Mouse (Mus musculus) hindbrain, postnatal 0 days (tissue): ENCODE measurements around the gene Arl4c. TPM values are rescaled to one million over a fixed set of nuclear protein-coding genes. Genes with fewer than 3 reads are reported as not detected.

Experiments used
- ATAC-seq: fragments of 200-750 bp; cut with Nextera tagmentation; 2 replicates; pipeline ENCODE4 v1.8.0; 2017; ENCODE audit warnings: mild to moderate bottlenecking, moderate TSS enrichment, moderate library complexity
- DNase-seq: peaks from one replicate; pipeline ENCODE4 v3.0.0-alpha.2; 2015; ENCODE audit warnings: low spot score
- H3K27ac ChIP-seq: fragments of 300-500 bp; sonication (generic); 2 replicates; pipeline ENCODE4 v1.5.1; 2014; ENCODE audit warnings: mild to moderate bottlenecking
- H3K27me3 ChIP-seq: fragments of 300-500 bp; sonication (generic); 2 replicates; pipeline ENCODE4 v1.6.1; 2014; ENCODE audit warnings: low read length, mixed read lengths; ENCODE audit not compliant: insufficient read depth
- H3K36me3 ChIP-seq: fragments of 300-500 bp; sonication (generic); 2 replicates; pipeline ENCODE4 v1.6.1; 2014; ENCODE audit warnings: low read length, mixed read lengths; ENCODE audit not compliant: insufficient read depth
- H3K4me1 ChIP-seq: fragments of 300-500 bp; sonication (generic); 2 replicates; pipeline ENCODE4 v1.6.1; 2014; ENCODE audit warnings: antibody characterized with exemption, low read length, mixed read lengths; ENCODE audit not compliant: insufficient read depth
- H3K4me2 ChIP-seq: fragments of 300-500 bp; sonication (generic); 2 replicates; pipeline ENCODE4 v1.6.1; 2014; ENCODE audit warnings: low read depth, mild to moderate bottlenecking, low read length, moderate library complexity, mixed read lengths
- H3K4me3 ChIP-seq: fragments of 300-500 bp; sonication (generic); 2 replicates; pipeline ENCODE4 v1.5.1; 2014; ENCODE audit warnings: low read length
- H3K9ac ChIP-seq: fragments of 300-500 bp; sonication (generic); replicated peaks from 2 replicates; pipeline ENCODE4 v1.6.1; 2014; ENCODE audit warnings: mild to moderate bottlenecking, low read length, moderate library complexity, mixed read lengths
- H3K9me3 ChIP-seq: fragments of 300-500 bp; sonication (generic); 2 replicates; pipeline ENCODE4 v1.6.1; 2016; ENCODE audit warnings: low read length, mixed read lengths
- CTCF ChIP-seq: IDR thresholded peaks from 2 replicates; pipeline ENCODE4 v1.5.1; 2016; ENCODE audit warnings: antibody characterized with exemption, control low read depth, low read depth
- WGBS: fragments of 180-500 bp; shearing (Covaris S2); extraction: QIAGEN DNeasy Blood & Tissue Kit; methylation state at CpG from one replicate; pipeline ENCODE4 v1.1.7; 2014; 5-methylcytosine and 5-hydroxymethylcytosine counted together
- polyA plus RNA-seq: library from polyadenylated mRNA; unstranded; fragments of >200 nt; fragmentation: Nextera tagmentation; extraction: Ambion mirVana; gene quantifications from 2 replicates; pipeline ENCODE4 v1.2.1, GENCODE M21; 2015
- total RNA-seq: library from RNA; depleted of rRNA; stranded (reverse); fragments of >200 nt; gene quantifications from 2 replicates; pipeline ENCODE4 v1.2.3, GENCODE M21; 2014

Arl4c gene
- total and polyA plus RNA-seq, 2 experiments from 2014 or later = 34.7 to 69.3 TPM

DNA sequence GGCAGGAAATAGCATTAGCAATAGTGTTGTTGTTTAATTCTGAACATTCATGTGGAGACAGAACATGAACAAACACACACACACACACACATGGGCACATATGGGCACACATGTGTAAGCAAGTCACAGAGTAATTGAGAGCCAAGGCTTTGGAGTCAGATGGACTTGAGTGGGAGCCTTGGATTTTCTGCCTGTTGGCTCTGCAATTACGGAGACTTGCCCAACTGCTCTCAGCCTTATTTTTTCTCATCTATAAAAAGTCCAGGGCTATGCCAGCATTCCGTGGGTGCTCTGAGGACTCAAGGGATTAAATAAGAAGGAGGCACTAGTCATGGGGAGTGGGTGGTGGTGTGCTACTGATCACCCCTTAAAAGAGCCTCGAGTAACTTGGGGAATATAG lies 16.5 kb upstream of the Arl4c start:
- Histone ChIP-seq H3K4me3 (no peak overlapping the region), H3K4me2 (no peak overlapping the region), H3K36me3 (no peaks in the 10 kb centered on the region), H3K4me1 (no peaks in the 10 kb centered on the region), H3K27ac (no peak overlapping the region), H3K9ac (no peak overlapping the region), H3K27me3 (no peaks in the 10 kb centered on the region), H3K9me3 (no peaks in the 10 kb centered on the region)
- no peak for ATAC-seq
- TF ChIP-seq CTCF = no peak
- no peak for DNase-seq
- WGBS = 78% methylated on average over 3 of the region's 3 CpGs

DNA sequence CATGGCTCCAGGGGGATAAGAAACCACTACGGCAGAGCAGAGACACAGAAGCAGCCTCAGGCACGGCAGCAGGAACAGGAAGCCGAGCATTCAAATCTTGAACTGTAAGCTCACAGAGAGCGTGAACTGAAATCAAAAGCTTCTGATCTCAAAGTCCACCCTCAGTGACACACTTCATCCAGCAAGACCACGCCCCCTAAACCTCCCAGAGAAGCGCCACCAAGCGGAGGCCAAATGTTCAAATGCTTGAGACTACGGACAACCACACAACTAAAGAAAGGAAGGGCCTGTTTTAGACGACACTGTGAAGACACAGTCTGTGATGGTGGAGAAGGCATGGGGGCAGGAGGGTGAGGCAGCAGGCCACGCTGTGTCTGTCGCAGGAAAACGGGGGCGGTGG lies 15.7 kb upstream of the Arl4c start:
- Histone ChIP-seq H3K9me3 (no peaks in the 10 kb centered on the region), H3K4me1 (no peaks in the 10 kb centered on the region), H3K36me3 (no peaks in the 10 kb centered on the region), H3K9ac (no peak overlapping the region), H3K27ac (0 out of 2 replicates have a peak overlapping the region, but pooled peaks have one; percentile 7), H3K4me3 (no peak overlapping the region), H3K4me2 (no peak overlapping the region), H3K27me3 (no peaks in the 10 kb centered on the region)
- DNase-seq (no peak), ATAC-seq (no peak)
- WGBS = 79% methylated on average over 13 of the region's 13 CpGs
- no peak for TF ChIP-seq CTCF

DNA sequence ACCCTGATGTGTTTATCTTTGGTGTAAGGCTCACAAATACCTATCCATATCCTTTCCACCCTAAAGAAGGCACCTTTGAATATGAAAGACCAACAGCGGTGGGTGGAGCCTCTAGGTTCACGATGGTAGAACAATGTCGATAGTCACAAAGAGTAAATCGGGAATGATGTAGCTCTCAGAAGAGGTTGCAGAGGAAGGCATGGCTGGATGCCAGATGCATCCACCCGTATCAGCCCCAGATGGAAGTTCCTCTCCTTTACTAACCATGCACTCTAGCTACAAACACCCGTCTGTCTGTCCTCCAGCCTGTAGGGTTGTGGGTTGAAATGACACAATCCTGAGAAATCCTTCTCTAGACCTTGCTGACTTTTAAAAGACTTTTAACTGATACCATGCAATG lies 10.0 kb upstream of the Arl4c start:
- H3K36me3 ChIP-seq = no peaks in the 10 kb centered on the region
- H3K9me3 ChIP-seq = no peaks in the 10 kb centered on the region

DNA sequence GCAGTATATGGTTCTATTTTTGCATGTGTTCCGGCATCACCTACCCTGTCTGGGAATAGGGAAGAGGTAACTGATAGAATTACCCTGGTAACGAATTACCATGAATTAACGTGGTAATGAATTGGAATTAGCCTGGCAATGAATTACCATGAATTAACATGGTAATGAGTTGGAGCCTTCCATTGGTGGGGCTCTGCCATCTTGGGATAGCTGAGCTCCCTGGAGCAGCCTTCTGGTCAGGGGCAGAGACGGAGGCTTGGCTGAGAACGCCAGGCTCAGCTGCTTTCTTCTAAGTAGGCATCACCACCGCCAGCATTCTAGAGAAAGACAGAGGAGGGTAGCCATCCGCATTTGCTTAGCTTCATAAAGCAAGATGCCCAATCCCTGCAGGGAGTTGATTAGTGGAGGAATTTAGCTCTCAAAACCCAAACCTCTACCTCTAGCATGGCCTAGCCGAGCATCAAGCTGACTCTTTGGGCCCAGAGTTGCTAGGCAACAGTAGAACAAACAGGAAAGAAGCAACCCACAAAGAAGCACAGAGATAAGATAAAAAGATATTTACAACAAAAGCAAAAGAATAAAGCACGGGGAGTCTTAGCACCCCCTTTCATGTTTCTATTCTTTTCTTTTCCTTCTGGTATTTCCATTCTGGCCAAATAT lies 6.8 kb upstream of the Arl4c start:
- no peaks in the 10 kb centered on the region for H3K27me3 ChIP-seq
- no peak for TF ChIP-seq CTCF
- H3K36me3 ChIP-seq = no peaks in the 10 kb centered on the region
- ATAC-seq (no peak), DNase-seq (peak; percentile 53)
- H3K4me3 ChIP-seq = no peak overlapping the region
- H3K4me2 ChIP-seq = no peak overlapping the region
- H3K9ac ChIP-seq = no peak overlapping the region
- 33% methylated on average over 9 of the region's 9 CpGs for WGBS
- peaks cover 7% of the 10 kb centered on the region for H3K4me1 ChIP-seq
- H3K9me3 ChIP-seq = no peaks in the 10 kb centered on the region
- peak overlapping the region; percentile 7; the same call in 1 of the 2 replicates for H3K27ac ChIP-seq

More for the DNA sequence above, 10.0 kb upstream of the Arl4c start:
- DNase-seq = no peak
- 66% methylated on average over 6 of the region's 6 CpGs for WGBS
- Histone ChIP-seq H3K27ac (no peak overlapping the region), H3K4me2 (no peak overlapping the region), H3K4me1 (peaks cover 7% of the 10 kb centered on the region), H3K4me3 (no peak overlapping the region), H3K9ac (no peak overlapping the region), H3K27me3 (no peaks in the 10 kb centered on the region)
- ATAC-seq = no peak
- TF ChIP-seq CTCF = no peak

DNA sequence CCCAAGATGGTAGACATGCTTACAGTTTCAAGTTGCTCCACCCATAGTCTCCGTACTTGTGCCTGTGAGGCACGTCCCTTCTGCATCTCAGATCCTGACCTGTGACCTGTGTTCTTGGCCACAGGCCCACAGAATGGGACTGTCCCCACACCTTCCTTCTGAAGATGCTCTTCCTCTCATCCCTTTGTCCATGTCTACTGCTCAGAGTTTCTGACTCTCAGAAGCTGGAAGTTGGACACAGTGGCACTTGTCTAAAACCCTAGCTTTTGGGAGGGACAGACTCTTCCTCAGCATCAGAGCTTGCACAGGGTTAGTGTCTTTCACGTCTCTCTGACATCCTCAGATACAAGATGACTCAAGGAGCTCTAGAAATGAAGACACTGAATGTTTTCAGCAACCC lies 6.2 kb upstream of the Arl4c start:
- no peak overlapping the region for H3K4me3 ChIP-seq
- H3K27ac ChIP-seq = no peak overlapping the region
- ATAC-seq (no peak), DNase-seq (no peak)
- WGBS = 71% methylated on average over 3 of the region's 3 CpGs
- no peak for TF ChIP-seq CTCF
- H3K9ac ChIP-seq = no peak overlapping the region
- no peaks in the 10 kb centered on the region for H3K27me3 ChIP-seq
- H3K4me2 ChIP-seq = no peak overlapping the region
- no peaks in the 10 kb centered on the region for H3K36me3 ChIP-seq
- H3K9me3 ChIP-seq = no peaks in the 10 kb centered on the region
- H3K4me1 ChIP-seq = peaks cover 7% of the 10 kb centered on the region

DNA sequence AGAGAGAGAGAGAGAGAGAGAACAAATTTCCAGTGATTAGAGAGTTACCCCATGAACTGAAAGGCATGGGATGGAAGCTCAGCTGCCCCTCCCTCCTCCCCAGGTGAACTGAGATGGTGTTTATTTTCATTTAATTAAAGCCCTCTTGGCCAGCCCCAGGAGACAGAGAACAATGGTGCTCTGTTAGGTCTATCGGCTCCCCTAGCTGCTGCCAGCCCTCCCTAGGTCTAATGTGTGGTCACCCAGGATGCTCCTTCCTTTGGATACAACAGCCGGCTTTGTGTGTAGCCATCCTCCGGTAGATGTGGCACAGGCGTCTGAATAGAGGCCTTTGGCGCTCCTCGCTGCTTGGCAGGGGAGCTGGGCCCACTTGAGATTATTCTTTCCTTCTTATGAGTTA lies 5.5 kb upstream of the Arl4c start:
- ATAC-seq = no peak
- Histone ChIP-seq H3K36me3 (no peaks in the 10 kb centered on the region), H3K9ac (no peak overlapping the region), H3K27ac (no peak overlapping the region), H3K27me3 (no peaks in the 10 kb centered on the region), H3K9me3 (no peaks in the 10 kb centered on the region), H3K4me3 (no peak overlapping the region), H3K4me1 (peaks cover 10% of the 10 kb centered on the region), H3K4me2 (no peak overlapping the region)
- TF ChIP-seq CTCF = no peak
- WGBS = 35% methylated on average over 6 of the region's 6 CpGs
- peak; percentile 15 for DNase-seq

DNA sequence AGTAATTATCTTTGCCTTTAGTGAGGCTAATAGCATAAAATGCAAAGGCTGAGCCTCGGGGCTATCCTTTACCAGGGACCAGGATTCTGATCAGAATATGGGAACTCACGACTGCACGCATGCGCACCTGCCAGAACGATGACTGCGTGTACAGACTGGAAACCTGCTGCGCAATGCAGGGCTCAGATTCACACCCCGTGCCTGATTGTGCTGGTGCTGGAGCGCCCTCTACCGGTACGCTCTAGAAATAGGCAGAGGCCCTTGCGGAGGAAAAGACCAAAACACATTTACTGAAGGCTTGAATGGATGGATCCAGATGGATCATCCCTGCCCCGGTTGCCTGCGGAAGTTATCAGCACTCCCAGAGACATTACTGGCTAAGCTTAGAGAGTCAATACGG lies 3.8 kb upstream of the Arl4c start:
- H3K4me3 ChIP-seq = no peak overlapping the region
- no peaks in the 10 kb centered on the region for H3K27me3 ChIP-seq
- H3K36me3 ChIP-seq = no peaks in the 10 kb centered on the region
- H3K27ac ChIP-seq = peak overlapping the region; percentile 21; the same call in 1 of the 2 replicates
- peaks cover 13% of the 10 kb centered on the region for H3K4me1 ChIP-seq
- peak overlapping the region; percentile 10; the same call in 1 of the 2 replicates for H3K4me2 ChIP-seq
- no peak overlapping the region for H3K9ac ChIP-seq
- ATAC-seq (peak; percentile 71), DNase-seq (peak; percentile 98)
- H3K9me3 ChIP-seq = no peaks in the 10 kb centered on the region
- WGBS = under 1% methylated on average over 15 of the region's 15 CpGs
- TF ChIP-seq CTCF = peak; percentile 100
